Mouse (Mus musculus) hindbrain, embryonic 14.5 days (tissue): Measurements from ENCODE around the gene Mrpl41. TPM values are rescaled to one million over a fixed set of nuclear protein-coding genes. Genes with fewer than 3 reads are reported as not detected.
"Not testable (repeated sequence)": the region's sequence is repeated elsewhere in the genome, so short reads cannot be mapped to it uniquely, and the experiment has no call there.

ENCODE experiments used
- ATAC-seq: fragments of 200-750 bp; cut with Nextera tagmentation; 2 replicates; pipeline ENCODE4 v1.8.0; 2017; ENCODE audit warnings: moderate number of reproducible peaks, mild to moderate bottlenecking, moderate TSS enrichment, moderate library complexity; ENCODE audit not compliant: low FRiP score
- DNase-seq: peaks from one replicate; pipeline ENCODE4 v3.0.0-alpha.2; 2015; ENCODE audit warnings: low spot score
- H3K27ac ChIP-seq: fragments of 300-500 bp; sonication (generic); 2 replicates; pipeline ENCODE4 v1.5.1; 2014; ENCODE audit warnings: mild to moderate bottlenecking, moderate library complexity
- H3K27me3 ChIP-seq: fragments of 300-500 bp; sonication (generic); 2 replicates; pipeline ENCODE4 v1.6.1; 2014; ENCODE audit warnings: mild to moderate bottlenecking, low read length, mixed read lengths; ENCODE audit not compliant: control insufficient read depth, insufficient read depth
- H3K36me3 ChIP-seq: fragments of 300-500 bp; sonication (generic); replicated peaks from 2 replicates; pipeline ENCODE4 v1.6.1; 2014; ENCODE audit not compliant: control insufficient read depth, insufficient read depth
- H3K4me1 ChIP-seq: fragments of 300-500 bp; sonication (generic); replicated peaks from 2 replicates; pipeline ENCODE4 v1.6.1; 2014; ENCODE audit warnings: antibody characterized with exemption, low read length, mixed read lengths; ENCODE audit not compliant: control insufficient read depth, insufficient read depth
- H3K4me2 ChIP-seq: fragments of 300-500 bp; sonication (generic); replicated peaks from 2 replicates; pipeline ENCODE4 v1.6.1; 2014; ENCODE audit warnings: mild to moderate bottlenecking, moderate library complexity
- H3K4me3 ChIP-seq: fragments of 300-500 bp; sonication (generic); replicated peaks from 2 replicates; pipeline ENCODE4 v1.5.1; 2014; ENCODE audit warnings: mild to moderate bottlenecking, low read length
- H3K9ac ChIP-seq: fragments of 300-500 bp; sonication (generic); 2 replicates; pipeline ENCODE4 v1.6.1; 2014
- H3K9me3 ChIP-seq: fragments of 300-500 bp; sonication (generic); 2 replicates; pipeline ENCODE4 v1.6.1; 2016; ENCODE audit warnings: low read length; ENCODE audit not compliant: control insufficient read depth
- WGBS: fragments of 180-500 bp; shearing (Covaris S2); extraction: QIAGEN DNeasy Blood & Tissue Kit; methylation state at CpG from one replicate; pipeline ENCODE4 v1.1.7; 2014; 5-methylcytosine and 5-hydroxymethylcytosine counted together
- polyA plus RNA-seq: library from polyadenylated mRNA; unstranded; fragments of >200 nt; fragmentation: Nextera tagmentation; extraction: Ambion mirVana; gene quantifications from 2 replicates; pipeline ENCODE4 v1.2.1, GENCODE M21; 2014

The Mrpl41 gene
- polyA plus RNA-seq, 1 experiment from 2014 or later = 187 TPM

- Histone ChIP-seq H3K27me3 (no peaks in the 10 kb centered on the region), H3K27ac (no peak overlapping the region), H3K9me3 (no peaks in the 10 kb centered on the region), H3K36me3 (peaks cover 16% of the 10 kb centered on the region), H3K4me1 (peaks cover 22% of the 10 kb centered on the region), H3K9ac (no peak overlapping the region), H3K4me2 (no peak overlapping the region), H3K4me3 (no peak overlapping the region)
- DNase-seq (no peak), ATAC-seq (no peak)
- WGBS = 96% methylated on average over 5 of the region's 5 CpGs
Measured at GRCm38 (mm10) chr2:24976960-24977359, 2.1 kb upstream of the Mrpl41 start.

DNA sequence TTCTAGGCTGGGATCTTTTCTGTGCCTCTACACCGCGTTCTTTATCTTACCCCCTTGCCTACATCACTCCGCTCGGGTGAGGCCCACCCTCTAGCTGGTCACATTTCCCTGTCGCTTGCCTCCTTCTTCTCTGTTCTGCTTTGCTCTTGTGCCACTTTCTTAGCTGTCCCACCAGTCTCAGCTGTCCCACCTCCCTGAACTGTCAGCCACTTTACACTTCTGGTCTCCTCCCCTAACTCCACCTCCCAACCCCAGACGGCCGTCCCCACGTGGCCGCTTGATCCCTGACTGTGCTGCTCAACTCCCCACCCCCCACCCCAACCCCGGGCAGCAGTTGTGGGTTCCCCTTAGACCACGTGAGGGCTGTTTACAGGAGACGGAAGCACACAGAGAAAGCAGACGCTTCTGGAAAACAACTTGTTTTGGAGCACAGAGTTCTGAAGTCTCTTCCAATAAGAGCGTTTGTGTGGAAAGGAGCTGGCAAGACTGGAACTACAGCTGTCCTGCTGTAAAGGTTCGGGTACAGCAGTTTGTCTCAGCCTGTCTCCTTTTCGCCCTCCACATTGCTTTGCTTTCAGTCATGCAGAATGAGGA is 903 bp upstream of the Mrpl41 start, which contains the start of gene Pnpla7:
Gene Pnpla7 (plus strand): TSS at position 330 of the 594 bp plus-strand sequence.
- peak within 1 kb of the TSS; percentile 88 for H3K4me2 ChIP-seq
- peak within 1 kb of the TSS; percentile 73 for H3K9ac ChIP-seq
- H3K4me3 ChIP-seq = peak within 1 kb of the TSS; percentile 65
- peaks cover 27% of the 10 kb centered on the region for H3K36me3 ChIP-seq
- H3K27me3 ChIP-seq = no peaks in the 10 kb centered on the region
- DNase-seq (peak; percentile 40), ATAC-seq (peak; percentile 10)
- no peaks in the 10 kb centered on the region for H3K9me3 ChIP-seq
- WGBS = under 1% methylated on average over 16 of the region's 16 CpGs
- peaks cover 22% of the 10 kb centered on the region for H3K4me1 ChIP-seq
- peak within 1 kb of the TSS; percentile 87 for H3K27ac ChIP-seq

GRCm38 (mm10) chr2:24974452-24974851 is 446 bp downstream of the Mrpl41 start:
- ATAC-seq, H3K9me3 ChIP-seq, H3K27me3 ChIP-seq, DNase-seq: not testable (repeated sequence)
- WGBS = 0% methylated on average over 17 of the region's 17 CpGs
- peak overlapping the region; percentile 65 for H3K4me3 ChIP-seq
- peaks cover 22% of the 10 kb centered on the region for H3K4me1 ChIP-seq
- H3K9ac ChIP-seq = peak overlapping the region; percentile 73
- H3K27ac ChIP-seq = peak overlapping the region; percentile 86
- H3K36me3 ChIP-seq = peaks cover 41% of the 10 kb centered on the region
- peak overlapping the region; percentile 88 for H3K4me2 ChIP-seq

DNA sequence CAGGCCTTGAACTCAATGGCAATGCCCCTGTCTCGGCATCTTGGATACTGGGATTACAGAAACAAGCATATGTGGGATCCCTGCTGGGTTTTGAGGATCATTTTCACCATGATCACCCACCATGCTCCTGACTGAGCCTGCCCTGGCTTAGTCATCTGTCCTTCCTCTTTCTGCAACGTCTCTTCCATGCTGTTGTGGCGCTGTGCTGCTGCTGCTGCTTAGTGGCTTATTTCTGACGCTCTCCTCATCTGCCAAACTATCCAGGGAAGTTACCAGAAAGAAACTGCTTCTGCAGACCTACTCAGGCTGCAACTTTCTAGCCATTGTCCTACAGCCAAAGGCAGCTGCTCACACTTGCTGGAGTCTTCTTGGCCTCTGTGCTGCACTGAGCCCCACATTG is 4.5 kb downstream of the Mrpl41 start:
- no peaks in the 10 kb centered on the region for H3K9me3 ChIP-seq
- H3K36me3 ChIP-seq = peaks cover 78% of the 10 kb centered on the region
- ATAC-seq = no peak
- no peak overlapping the region for H3K4me3 ChIP-seq
- H3K27me3 ChIP-seq = no peaks in the 10 kb centered on the region
- H3K27ac ChIP-seq = no peak overlapping the region
- H3K9ac ChIP-seq = no peak overlapping the region
- WGBS = 83% methylated on average over 4 of the region's 4 CpGs
- H3K4me2 ChIP-seq = no peak overlapping the region
- DNase-seq = no peak
- peaks cover 14% of the 10 kb centered on the region for H3K4me1 ChIP-seq

GRCm38 (mm10) chr2:24962304-24963000 is 12.4 kb downstream of the Mrpl41 start, which contains the start of gene Dph7:
Dph7 (plus strand) TSS chr2:24962400.
- H3K4me3 ChIP-seq = peak within 1 kb of the TSS; percentile 63
- peak within 1 kb of the TSS; percentile 82 for H3K9ac ChIP-seq
- no peaks in the 10 kb centered on the region for H3K9me3 ChIP-seq
- ATAC-seq = peak; percentile 90
- no peaks in the 10 kb centered on the region for H3K27me3 ChIP-seq
- peak; percentile 92 for DNase-seq
- WGBS = 2% methylated on average over 28 of the region's 28 CpGs
- H3K4me2 ChIP-seq = peak within 1 kb of the TSS; percentile 55
- 0 out of 2 replicates have a peak within 1 kb of the TSS, but pooled peaks have one; percentile 58 for H3K27ac ChIP-seq
- peaks cover 9% of the 10 kb centered on the region for H3K4me1 ChIP-seq
- H3K36me3 ChIP-seq = peaks cover 68% of the 10 kb centered on the region

DNA sequence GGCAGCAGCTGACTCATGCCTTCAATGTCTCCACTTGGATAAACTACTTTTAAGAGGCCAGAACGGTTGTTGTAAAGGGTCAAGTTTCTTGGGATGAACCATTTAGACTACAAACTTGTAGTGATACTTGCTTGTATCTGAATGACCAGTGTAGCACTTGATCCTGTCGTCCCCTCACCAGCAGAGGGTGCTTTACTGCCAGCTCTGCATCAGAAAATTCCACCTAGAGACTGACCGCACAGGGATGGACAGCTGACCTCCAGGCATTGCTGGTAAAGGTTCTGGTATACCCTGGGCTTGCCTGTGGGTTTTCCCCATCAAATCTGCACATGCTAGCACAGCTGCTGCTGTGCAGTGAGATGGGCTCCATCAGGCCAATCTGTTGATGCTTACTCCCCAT is 14.0 kb downstream of the Mrpl41 start:
- ATAC-seq = no peak

GRCm38 (mm10) chr2:24952537-24953055 is 22.3 kb downstream of the Mrpl41 start:
- no peaks in the 10 kb centered on the region for H3K9me3 ChIP-seq
- no peak overlapping the region for H3K27ac ChIP-seq
- H3K4me3 ChIP-seq = no peak overlapping the region
- DNase-seq (no peak), ATAC-seq (no peak)
- H3K4me2 ChIP-seq = no peak overlapping the region
- WGBS = 89% methylated on average over 4 of the region's 4 CpGs
- H3K36me3 ChIP-seq = peaks cover 61% of the 10 kb centered on the region
- H3K4me1 ChIP-seq = peaks cover 16% of the 10 kb centered on the region; the same call in 1 of the 2 replicates
- no peaks in the 10 kb centered on the region for H3K27me3 ChIP-seq
- no peak overlapping the region for H3K9ac ChIP-seq

More for the DNA sequence above, 14.0 kb downstream of the Mrpl41 start:
- Histone ChIP-seq H3K27ac (no peak overlapping the region), H3K9ac (no peak overlapping the region), H3K9me3 (no peaks in the 10 kb centered on the region), H3K27me3 (no peaks in the 10 kb centered on the region), H3K4me3 (no peak overlapping the region), H3K4me2 (no peak overlapping the region), H3K36me3 (peaks cover 70% of the 10 kb centered on the region), H3K4me1 (peaks cover 9% of the 10 kb centered on the region)
- peak; percentile 42 for DNase-seq
- WGBS = 39% methylated on average over 3 of the region's 3 CpGs

- DNase-seq (no peak), ATAC-seq (no peak; the same call in 1 of the 2 replicates)
- H3K36me3 ChIP-seq = peaks cover 37% of the 10 kb centered on the region
- H3K4me2 ChIP-seq = peak overlapping the region; percentile 94
- H3K27me3 ChIP-seq = no peaks in the 10 kb centered on the region
- WGBS = 0% methylated on average over 31 of the region's 31 CpGs
- H3K4me1 ChIP-seq = peaks cover 16% of the 10 kb centered on the region; the same call in 1 of the 2 replicates
- H3K4me3 ChIP-seq = peak overlapping the region; percentile 99
- H3K9me3 ChIP-seq = no peaks in the 10 kb centered on the region
- H3K27ac ChIP-seq = peak overlapping the region; percentile 74
- peak overlapping the region; percentile 92 for H3K9ac ChIP-seq
Measured at GRCm38 (mm10) chr2:24950189-24950535, 24.7 kb downstream of the Mrpl41 start.

- peak within 1 kb of the TSS; percentile 80 for H3K27ac ChIP-seq
- H3K4me3 ChIP-seq = peak within 1 kb of the TSS; percentile 99
- ATAC-seq (peak; percentile 98), DNase-seq (peak; percentile 98)
- WGBS = under 1% methylated on average over 93 of the region's 108 CpGs
- H3K9me3 ChIP-seq = no peaks in the 10 kb centered on the region
- no peaks in the 10 kb centered on the region for H3K27me3 ChIP-seq
- H3K9ac ChIP-seq = peak within 1 kb of the TSS; percentile 92
- peaks cover 16% of the 10 kb centered on the region; the same call in 1 of the 2 replicates for H3K4me1 ChIP-seq
- peaks cover 31% of the 10 kb centered on the region for H3K36me3 ChIP-seq
- H3K4me2 ChIP-seq = peak within 1 kb of the TSS; percentile 94
Measured at GRCm38 (mm10) chr2:24949421-24950188, 25.3 kb downstream of the Mrpl41 start, which contains the start of gene Zmynd19. Zmynd19 (plus strand) TSS chr2:24949792.
